Mouse (Mus musculus) neural tube, embryonic 14.5 days (tissue): ENCODE measurements around the gene Gm29735. TPM values are rescaled to one million over a fixed set of nuclear protein-coding genes. Genes with fewer than 3 reads are reported as not detected.
"Not testable (repeated sequence)": the region's sequence is repeated elsewhere in the genome, so short reads cannot be mapped to it uniquely, and the experiment has no call there.

Source experiments
- ATAC-seq: fragments of 200-750 bp; cut with Nextera tagmentation; 2 replicates; pipeline ENCODE4 v1.8.0; 2017; ENCODE audit warnings: low read depth, mild to moderate bottlenecking, moderate TSS enrichment, moderate library complexity
- H3K27ac ChIP-seq: fragments of 300-500 bp; sonication (generic); 2 replicates; pipeline ENCODE4 v1.5.1; 2014; ENCODE audit warnings: low read depth, mild to moderate bottlenecking, control low read depth, low read length, moderate library complexity, mixed read lengths
- H3K27me3 ChIP-seq: fragments of 300-500 bp; sonication (generic); 2 replicates; pipeline ENCODE4 v1.6.1; 2014; ENCODE audit warnings: low read length; ENCODE audit not compliant: control insufficient read depth, insufficient read depth
- H3K36me3 ChIP-seq: fragments of 300-500 bp; sonication (generic); 2 replicates; pipeline ENCODE4 v1.6.1; 2014; ENCODE audit warnings: low read length, mixed read lengths; ENCODE audit not compliant: control insufficient read depth, insufficient read depth
- H3K4me1 ChIP-seq: fragments of 300-500 bp; sonication (generic); 2 replicates; pipeline ENCODE4 v1.6.1; 2014; ENCODE audit warnings: low read length; ENCODE audit not compliant: control insufficient read depth, insufficient read depth
- H3K4me2 ChIP-seq: fragments of 300-500 bp; sonication (generic); 2 replicates; pipeline ENCODE4 v1.6.1; 2014; ENCODE audit warnings: mild to moderate bottlenecking, low read depth, low read length, control low read depth
- H3K4me3 ChIP-seq: fragments of 300-500 bp; sonication (generic); 2 replicates; pipeline ENCODE4 v1.5.1; 2014; ENCODE audit warnings: low read depth, low read length, control low read depth, mixed read lengths
- H3K9ac ChIP-seq: fragments of 300-500 bp; sonication (generic); replicated peaks from 2 replicates; pipeline ENCODE4 v1.6.1; 2014; ENCODE audit warnings: low read depth, mild to moderate bottlenecking, control low read depth, low read length, mixed read lengths
- H3K9me3 ChIP-seq: fragments of 300-500 bp; sonication (generic); 2 replicates; pipeline ENCODE4 v1.6.1; 2016; ENCODE audit warnings: low read length; ENCODE audit not compliant: control insufficient read depth
- WGBS: fragments of 180-500 bp; shearing (Covaris S2); extraction: QIAGEN DNeasy Blood & Tissue Kit; methylation state at CpG from one replicate; pipeline ENCODE4 v1.1.7; 2014; 5-methylcytosine and 5-hydroxymethylcytosine counted together
- polyA plus RNA-seq: library from polyadenylated mRNA; unstranded; fragments of >200 nt; fragmentation: Nextera tagmentation; extraction: Ambion mirVana; gene quantifications from 2 replicates; pipeline ENCODE4 v1.2.1, GENCODE M21; 2014

Gene Gm29735
- polyA plus RNA-seq, 1 experiment from 2014 or later, result not detected

DNA sequence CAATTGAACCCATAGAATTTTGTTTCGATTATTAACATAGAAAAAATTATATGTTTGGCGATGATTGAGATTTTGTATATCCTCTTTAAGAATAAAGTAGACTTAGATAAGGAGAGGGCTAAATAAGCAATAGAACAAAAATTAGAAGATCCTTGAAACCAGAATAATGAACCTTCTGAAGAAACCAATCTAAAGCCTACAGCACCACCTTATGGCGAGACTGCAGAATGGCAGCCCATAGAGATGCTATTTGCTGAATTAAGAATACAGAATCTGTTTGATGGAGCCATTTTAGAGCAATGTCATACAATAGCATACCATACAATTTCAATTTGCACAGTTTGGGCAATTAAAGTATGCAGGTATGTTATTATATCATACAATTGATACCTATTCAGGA lies 12.9 kb upstream of the Gm29735 start:
- H3K27me3 ChIP-seq, result no peaks in the 10 kb centered on the region
- no peaks in the 10 kb centered on the region for H3K4me1 ChIP-seq
- no peak overlapping the region for H3K27ac ChIP-seq
- no peak overlapping the region for H3K4me2 ChIP-seq
- no peaks in the 10 kb centered on the region for H3K9me3 ChIP-seq
- no peak for ATAC-seq
- WGBS, result 53% methylated on average over 3 of the region's 3 CpGs
- no peaks in the 10 kb centered on the region for H3K36me3 ChIP-seq
- no peak overlapping the region for H3K4me3 ChIP-seq
- H3K9ac ChIP-seq, result no peak overlapping the region

GRCm38 (mm10) chr7:142165639-142166038 lies 8.7 kb upstream of the Gm29735 start, which contains the start of gene Gm4553:
Gene Gm4553 (minus strand): TSS chr7:142165739.
- H3K4me1 ChIP-seq, H3K4me2 ChIP-seq, H3K27ac ChIP-seq, H3K36me3 ChIP-seq, H3K9ac ChIP-seq, H3K27me3 ChIP-seq, H3K9me3 ChIP-seq, H3K4me3 ChIP-seq, ATAC-seq: not testable (repeated sequence)

- Histone ChIP-seq H3K4me3 (no peak overlapping the region), H3K27ac (no peak overlapping the region), H3K27me3 (no peaks in the 10 kb centered on the region), H3K36me3 (no peaks in the 10 kb centered on the region), H3K4me1 (no peaks in the 10 kb centered on the region), H3K4me2 (no peak overlapping the region), H3K9ac (no peak overlapping the region), H3K9me3 (no peaks in the 10 kb centered on the region)
- WGBS, result 92% methylated on average over 3 of the region's 3 CpGs
- ATAC-seq, result no peak
These were observed 2.5 kb upstream of the Gm29735 start for GRCm38 (mm10) chr7:142159366-142159765.

- Histone ChIP-seq H3K9ac (no peak overlapping the region), H3K4me3 (no peak overlapping the region), H3K36me3 (no peaks in the 10 kb centered on the region), H3K9me3 (no peaks in the 10 kb centered on the region), H3K27ac (no peak overlapping the region), H3K4me1 (no peaks in the 10 kb centered on the region), H3K27me3 (no peaks in the 10 kb centered on the region), H3K4me2 (no peak overlapping the region)
- WGBS, result 72% methylated on average over 1 of the region's 1 CpGs
- ATAC-seq, result no peak
These were observed 1.6 kb downstream of the Gm29735 start for GRCm38 (mm10) chr7:142155308-142155707.

GRCm38 (mm10) chr7:142152191-142152590 lies 4.7 kb downstream of the Gm29735 start:
- WGBS, result 83% methylated on average over 4 of the region's 4 CpGs

GRCm38 (mm10) chr7:142148633-142149032 lies 8.3 kb downstream of the Gm29735 start:
- no peaks in the 10 kb centered on the region for H3K27me3 ChIP-seq
- no peaks in the 10 kb centered on the region for H3K36me3 ChIP-seq
- H3K4me1 ChIP-seq, result no peaks in the 10 kb centered on the region
- H3K9ac ChIP-seq, result no peak overlapping the region
- no peak for ATAC-seq
- H3K4me2 ChIP-seq, result no peak overlapping the region
- H3K4me3 ChIP-seq, result no peak overlapping the region
- no peak overlapping the region for H3K27ac ChIP-seq
- H3K9me3 ChIP-seq, result no peaks in the 10 kb centered on the region

More at GRCm38 (mm10) chr7:142152191-142152590, 4.7 kb downstream of the Gm29735 start:
- Histone ChIP-seq H3K4me2 (no peak overlapping the region), H3K4me1 (no peaks in the 10 kb centered on the region), H3K36me3 (no peaks in the 10 kb centered on the region), H3K9me3 (no peaks in the 10 kb centered on the region), H3K27ac (no peak overlapping the region), H3K9ac (no peak overlapping the region), H3K27me3 (no peaks in the 10 kb centered on the region), H3K4me3 (no peak overlapping the region)
- no peak for ATAC-seq

- no peak overlapping the region for H3K4me2 ChIP-seq
These were observed 10.9 kb downstream of the Gm29735 start for GRCm38 (mm10) chr7:142146033-142146432.

DNA sequence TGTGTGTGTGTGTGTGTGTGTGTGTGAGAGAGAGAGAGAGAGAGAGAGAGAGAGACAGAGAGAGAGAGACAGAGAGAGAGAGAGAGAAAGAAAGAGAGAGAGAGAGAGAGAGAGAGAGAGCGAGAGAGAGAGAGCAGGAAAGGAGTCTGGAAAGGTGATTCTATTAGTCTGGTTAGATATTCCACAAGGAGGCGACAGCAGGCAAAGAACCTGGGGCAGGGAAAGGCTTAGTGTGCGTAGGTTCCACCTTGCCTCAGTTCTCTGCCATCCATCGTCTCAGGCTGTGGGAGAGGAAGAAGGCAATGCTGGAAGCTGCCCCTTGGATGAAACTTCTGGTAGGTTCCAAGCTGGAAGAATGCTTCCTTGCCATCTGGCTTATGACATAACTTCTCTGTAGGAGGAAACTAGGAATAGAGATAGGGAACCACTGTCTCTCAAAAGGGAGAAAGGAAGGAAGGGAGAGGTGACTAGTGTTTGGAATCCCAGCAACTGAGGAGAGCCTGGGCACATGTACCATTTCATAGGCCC lies 11.4 kb downstream of the Gm29735 start:
- Histone ChIP-seq H3K9ac (no peak overlapping the region), H3K9me3 (no peaks in the 10 kb centered on the region), H3K4me1 (no peaks in the 10 kb centered on the region), H3K36me3 (no peaks in the 10 kb centered on the region), H3K27ac (no peak overlapping the region), H3K27me3 (no peaks in the 10 kb centered on the region), H3K4me3 (no peak overlapping the region), H3K4me2 (no peak overlapping the region)
- ATAC-seq, result no peak
- WGBS, result 58% methylated on average over 4 of the region's 4 CpGs

More at GRCm38 (mm10) chr7:142146033-142146432, 10.9 kb downstream of the Gm29735 start:
- Histone ChIP-seq H3K9me3 (no peaks in the 10 kb centered on the region), H3K9ac (no peak overlapping the region), H3K36me3 (no peaks in the 10 kb centered on the region), H3K27ac (no peak overlapping the region), H3K4me3 (no peak overlapping the region), H3K27me3 (no peaks in the 10 kb centered on the region), H3K4me1 (no peaks in the 10 kb centered on the region)
- ATAC-seq, result no peak
- 15% methylated on average over 1 of the region's 1 CpGs for WGBS

DNA sequence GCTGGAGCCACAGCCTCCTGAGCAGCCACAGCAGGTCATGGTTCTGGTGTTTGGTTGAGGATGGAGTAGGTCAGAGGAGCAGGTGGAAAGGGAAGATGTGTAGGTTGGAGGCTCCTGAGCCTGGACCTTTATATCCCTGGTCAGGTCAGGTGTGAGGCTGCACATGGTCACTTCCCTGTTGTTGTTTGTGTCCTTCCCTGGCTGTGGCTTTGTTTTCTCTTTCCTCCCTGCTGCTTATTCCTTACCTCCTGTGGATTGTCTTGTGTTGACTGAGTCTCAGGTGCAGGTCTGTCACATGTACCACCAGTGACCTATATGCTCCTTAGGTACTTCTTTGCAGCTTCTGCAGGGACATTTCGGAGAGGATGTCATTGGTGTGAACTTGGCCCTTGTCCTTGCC lies 12.4 kb downstream of the Gm29735 start, which contains the start of gene Gm45337:
Gm45337 (minus strand) TSS at position 101 of the 400 bp plus-strand sequence.
- Histone ChIP-seq H3K9me3 (no peaks in the 10 kb centered on the region), H3K4me2 (no peak within 1 kb of the TSS), H3K36me3 (no peaks in the 10 kb centered on the region), H3K4me3 (no peak within 1 kb of the TSS), H3K4me1 (no peaks in the 10 kb centered on the region), H3K9ac (no peak within 1 kb of the TSS), H3K27me3 (no peaks in the 10 kb centered on the region), H3K27ac (no peak within 1 kb of the TSS)
- ATAC-seq, result no peak
- 78% methylated on average over 1 of the region's 1 CpGs for WGBS
